Mouse (Mus musculus) spleen, adult 18-20 months (tissue): ENCODE results near the gene Them7.

Source experiments
- DNase-seq, 2 experiments: peaks; one replicate each; pipeline ENCODE4 v3.0.0; 2022; ENCODE audit warnings: mixed read lengths in 2 of 2

The Them7 gene

DNA sequence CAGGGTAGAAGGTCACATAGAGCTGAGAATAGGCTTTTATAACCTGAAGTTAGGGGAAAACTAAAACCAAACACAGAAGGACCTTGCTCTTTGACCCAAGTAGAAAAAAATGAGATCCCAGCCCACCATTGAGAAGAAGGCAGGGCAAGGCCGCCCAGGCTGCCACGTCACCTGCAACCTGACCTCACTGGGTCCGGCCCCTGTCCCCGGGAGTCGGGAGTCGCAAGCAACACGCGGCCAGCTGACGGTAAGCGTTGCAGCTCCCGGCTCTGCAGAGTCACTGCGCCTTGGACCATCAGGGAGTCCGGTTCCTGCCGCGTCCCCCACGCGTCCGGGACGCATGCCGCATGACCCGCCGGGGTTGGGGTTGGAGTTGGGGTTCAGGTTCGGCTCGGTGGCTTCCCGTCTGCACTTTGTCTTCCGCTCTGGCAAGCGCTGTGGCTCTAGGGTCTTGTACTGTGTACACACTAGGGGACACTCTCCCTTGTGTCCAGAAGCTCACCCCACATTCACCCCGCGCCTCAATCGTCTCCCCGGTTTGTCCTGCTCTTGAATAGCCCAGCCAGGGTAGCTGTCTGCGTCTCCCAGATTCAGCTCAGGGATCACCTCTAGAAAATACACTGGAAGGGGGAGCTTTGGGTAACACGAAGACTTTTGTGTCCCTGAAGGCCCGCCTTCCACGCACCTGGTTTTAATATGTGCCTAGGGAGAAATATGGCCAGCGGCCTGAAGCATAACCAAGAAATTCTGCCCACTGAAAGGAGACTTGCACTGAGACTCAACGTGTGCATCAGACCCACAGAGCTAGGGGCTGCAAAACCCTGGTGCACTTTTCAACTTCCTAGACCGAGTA, at the start of gene Them7:
TSS of gene Them7 (plus strand) at position 187 of the 853 bp plus-strand sequence.
- DNase-seq, result peak; percentile 6 to 7

DNA sequence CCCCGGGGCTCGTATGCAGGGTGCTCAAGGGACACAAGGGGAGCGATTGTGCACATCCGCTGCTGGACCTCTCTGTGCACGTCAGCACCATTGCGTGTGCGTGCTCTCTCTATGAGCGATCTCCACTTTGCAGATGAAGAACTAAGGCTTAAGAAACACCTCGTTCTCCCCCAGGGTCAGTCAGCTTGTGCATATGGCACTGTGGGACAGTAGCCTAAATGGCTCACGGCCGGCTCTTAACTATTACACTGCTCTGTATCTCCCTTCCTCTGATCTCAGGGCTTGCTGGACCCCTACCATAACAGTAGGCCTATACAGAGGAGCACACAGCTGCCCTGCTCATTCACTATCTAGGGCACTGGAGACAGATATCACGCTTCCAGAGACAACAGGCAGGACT, 45.2 kb upstream of the Them7 start:
- no peak for DNase-seq

DNA sequence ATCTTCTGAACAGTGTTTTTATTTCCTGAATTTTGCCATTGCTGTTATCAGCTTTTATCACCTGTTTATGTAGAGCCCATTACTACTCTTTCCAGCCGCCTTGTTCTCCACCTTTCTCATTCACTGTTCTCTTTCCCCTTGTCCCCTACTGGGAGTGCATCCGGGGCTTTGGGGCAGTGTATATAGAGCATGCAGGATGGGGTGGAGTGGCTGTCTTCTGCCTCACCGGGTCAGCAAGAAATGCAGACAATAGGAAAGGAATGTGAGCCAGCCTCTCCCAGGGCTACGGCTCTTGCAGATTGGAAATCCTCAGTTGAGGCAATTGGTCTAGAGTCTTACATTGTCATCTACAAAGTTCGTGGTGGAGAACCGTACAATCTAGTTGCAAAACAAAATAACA, 41.6 kb upstream of the Them7 start:
- no peak for DNase-seq

DNA sequence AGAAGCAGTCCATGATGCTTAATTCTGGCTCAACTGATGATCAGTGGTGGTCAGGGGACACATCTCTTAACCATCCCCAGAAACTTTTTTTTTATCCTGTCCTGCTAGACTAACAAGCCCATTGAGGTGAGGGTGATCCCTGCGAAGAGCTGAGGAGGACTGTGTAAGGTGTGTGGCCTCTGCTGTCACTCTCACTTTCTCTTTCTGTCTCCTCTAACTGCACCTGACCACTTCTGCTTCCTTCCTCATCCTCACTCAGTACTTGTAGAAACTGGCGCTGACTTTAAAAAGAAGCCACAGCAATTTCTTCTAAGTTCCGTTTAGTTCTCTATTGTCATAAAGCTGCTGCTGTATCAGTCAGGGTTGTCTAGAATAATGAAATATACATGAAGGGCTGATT, 39.0 kb upstream of the Them7 start:
- no peak for DNase-seq

DNA sequence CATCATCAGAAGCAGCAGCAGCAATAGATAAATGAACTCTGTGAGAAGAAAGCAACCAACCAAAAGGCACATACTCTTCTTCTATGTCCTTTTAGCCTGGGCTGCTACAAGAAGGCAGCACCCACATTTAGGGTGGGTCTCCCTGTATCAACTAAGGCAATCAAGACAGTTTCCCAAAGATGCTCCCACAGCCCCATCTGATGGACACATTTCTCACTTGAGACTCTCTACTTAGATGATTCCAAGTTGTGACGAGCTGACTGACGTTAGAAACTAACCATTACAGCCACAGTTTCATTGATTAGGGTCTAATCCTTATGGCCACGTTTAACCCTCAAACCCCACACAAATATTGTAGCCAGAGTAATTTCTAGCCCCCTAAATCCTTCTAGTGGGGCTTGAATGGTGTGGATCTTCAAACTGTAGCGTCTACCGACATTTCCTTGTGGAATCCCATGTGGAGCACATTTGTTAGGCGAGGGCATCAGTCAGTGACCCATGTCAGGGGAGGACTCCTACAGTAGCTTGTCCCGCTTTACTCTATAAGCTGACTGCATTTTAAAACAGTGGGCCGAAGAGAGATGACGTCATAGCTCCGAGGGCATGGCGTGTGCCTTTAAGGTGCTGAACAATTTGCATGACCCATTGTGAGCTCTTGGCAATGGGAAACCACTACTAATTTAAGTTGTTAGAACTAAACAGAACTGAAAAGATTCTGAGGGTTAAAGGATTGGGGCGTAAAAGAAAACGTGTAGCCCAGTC, 38.2 kb upstream of the Them7 start:
- DNase-seq, result no peak

DNA sequence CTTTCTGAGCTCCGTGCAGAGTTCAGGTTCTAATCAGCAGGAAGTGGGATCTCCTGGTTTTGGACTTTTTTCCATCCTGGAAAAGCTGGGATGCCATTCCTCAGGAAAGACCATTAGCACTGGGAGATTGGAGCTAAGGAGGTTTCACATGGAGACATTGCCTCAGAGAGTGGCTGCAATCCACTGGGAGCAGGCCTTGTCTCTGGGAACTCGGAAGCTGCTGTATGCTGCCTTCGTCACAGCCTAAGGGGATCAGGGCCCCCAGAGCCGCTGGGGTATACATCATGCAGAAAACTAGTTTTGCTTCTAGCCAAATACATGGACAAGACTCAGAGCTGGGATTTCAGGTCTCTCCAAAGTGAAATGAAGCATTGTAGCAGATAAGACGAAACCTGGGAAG, 37.5 kb upstream of the Them7 start:
- no peak for DNase-seq

DNA sequence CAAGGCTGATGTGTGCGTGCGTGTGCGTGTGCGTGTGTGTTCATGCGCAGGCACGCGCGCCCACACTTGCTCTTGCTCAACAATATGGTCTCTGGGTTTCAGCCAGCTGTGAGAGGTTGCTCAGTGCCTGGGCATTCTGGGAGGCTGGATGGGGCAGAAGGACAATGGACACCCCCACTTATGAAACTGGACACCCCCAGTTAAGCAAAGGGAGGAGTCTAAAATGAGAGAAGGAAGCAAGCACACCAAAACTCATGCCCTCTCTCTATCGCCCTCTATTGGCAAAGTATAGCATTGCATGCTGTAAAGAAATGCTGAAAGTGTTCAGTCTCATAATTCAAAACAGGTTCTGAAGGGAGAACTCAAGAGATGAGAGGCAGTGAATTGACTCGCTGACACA, 35.9 kb upstream of the Them7 start:
- DNase-seq, result no peak

DNA sequence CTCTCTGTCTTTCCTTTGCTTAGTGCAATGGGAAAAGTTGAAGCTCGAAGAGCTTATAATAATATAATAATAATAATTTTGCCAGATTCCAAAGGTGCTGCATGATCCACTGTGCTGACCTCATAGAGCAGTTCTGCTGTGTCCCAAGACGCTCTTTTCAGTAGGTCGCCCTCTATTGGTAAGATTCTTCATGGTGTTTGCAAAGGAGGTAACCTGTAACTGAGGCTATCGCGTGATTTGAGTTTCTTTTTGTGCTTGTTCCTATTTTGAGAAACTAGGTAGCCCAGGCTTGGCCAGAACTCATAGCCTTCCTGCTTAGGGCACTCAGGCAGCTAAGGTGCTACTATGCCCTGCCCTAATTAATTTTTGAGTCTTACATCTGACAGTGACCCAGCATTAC, 34.8 kb upstream of the Them7 start:
- DNase-seq, result no peak

DNA sequence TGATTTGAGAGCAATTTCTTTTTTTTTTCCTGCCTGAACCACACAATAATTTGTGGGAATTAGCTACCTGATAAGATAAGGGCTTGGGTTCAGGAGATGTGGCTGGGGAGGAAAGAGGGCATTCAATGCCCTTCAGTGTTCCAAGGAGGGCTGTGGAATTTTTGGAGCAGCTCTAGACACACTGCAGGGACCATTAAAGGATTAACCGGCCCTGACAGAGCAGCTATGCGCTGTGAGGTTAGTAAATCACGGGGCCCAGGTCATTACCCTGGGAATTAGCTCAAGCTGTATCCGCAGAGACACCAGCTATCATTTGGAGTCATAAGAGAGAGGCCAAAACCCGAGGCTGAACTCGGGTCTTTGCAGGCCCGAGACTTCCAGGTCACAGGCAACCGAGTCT, 24.0 kb upstream of the Them7 start:
- no peak for DNase-seq

DNA sequence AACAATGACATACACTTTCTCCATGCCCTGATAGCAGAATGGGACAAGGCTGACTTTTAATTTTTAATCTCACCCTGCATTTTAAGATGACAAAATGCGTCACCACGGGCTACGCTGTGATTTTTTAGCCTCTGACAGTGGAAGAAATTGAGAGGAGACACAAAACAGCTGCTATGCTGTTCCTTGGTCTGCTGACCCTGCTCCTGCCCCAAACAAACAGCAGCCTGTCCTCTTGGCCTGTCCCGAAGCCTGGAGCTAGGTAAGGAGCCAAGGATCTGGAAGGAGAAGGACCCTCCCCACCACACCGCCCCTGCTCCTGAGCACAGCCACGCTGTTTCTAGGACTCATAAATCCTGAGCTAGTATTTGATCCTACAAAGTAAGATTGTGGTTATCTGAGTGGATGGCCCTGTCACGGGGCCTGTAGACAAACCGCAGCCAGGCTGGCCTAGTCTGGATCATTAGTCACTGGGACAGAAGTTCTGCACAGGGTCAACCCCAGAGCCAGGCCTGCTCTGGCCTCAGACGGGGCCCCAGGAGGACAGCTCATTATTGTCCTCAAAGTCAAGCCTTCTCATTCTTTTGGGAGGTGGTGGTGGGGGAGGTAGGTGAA, 17.5 kb upstream of the Them7 start:
- DNase-seq, result no peak

DNA sequence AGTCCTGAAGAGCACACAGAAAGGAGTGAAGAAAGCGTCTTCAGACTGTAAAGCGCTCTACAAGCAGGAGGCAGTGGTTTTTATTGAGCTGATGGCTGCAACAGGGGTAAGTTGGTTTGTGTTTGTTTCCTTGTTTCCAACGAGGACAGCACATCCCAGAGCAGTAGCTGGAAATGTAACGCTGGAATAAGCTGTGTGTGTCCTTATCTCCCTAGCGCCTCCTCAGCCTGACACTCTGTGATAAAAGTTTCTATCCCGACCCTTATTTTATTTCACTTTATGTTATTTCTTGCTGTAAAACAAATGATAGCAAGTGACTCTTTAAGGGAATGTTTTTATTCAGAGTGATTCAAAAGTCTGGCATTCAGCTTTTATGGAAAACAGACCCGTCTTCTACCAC, 11.3 kb upstream of the Them7 start:
- no peak for DNase-seq

DNA sequence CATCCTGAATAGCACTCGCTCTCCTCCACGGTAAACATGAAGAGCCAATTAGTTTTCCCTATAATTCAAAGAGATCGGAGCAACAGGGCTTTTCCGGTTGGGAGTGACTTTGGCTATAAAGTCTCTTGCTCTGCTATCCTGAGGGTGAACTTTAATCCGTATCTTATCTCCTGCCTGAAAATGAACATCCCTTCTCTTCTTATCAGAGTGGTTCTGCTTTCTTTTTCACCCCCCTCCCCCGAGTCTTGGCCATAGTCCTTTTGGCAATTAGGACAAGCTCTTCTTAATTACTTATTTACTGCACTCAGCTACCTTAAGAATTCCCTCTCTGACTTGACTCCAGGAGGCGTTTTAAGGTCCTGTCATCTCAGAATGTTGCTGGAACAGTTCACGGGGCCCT, 8.2 kb upstream of the Them7 start:
- no peak for DNase-seq

DNA sequence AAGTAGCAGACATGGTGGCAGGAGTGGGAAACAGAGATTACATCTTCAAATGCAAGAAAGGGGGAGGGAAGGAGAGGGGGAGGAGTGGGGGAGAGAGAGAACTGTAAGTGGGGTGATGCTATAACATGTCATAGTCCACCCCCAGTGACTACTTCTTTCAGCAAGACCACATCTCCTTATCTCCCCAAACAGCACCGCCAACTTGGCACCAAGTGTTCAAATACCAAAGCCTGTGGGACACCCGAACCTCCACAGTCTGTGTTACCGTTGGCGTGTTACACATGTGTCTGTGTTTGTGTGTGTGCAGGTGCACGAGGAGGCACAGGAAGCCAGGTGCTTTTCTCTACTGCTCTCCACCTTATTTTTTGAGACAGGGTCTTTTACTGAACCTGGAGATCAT, 4.9 kb upstream of the Them7 start:
- DNase-seq, result no peak

DNA sequence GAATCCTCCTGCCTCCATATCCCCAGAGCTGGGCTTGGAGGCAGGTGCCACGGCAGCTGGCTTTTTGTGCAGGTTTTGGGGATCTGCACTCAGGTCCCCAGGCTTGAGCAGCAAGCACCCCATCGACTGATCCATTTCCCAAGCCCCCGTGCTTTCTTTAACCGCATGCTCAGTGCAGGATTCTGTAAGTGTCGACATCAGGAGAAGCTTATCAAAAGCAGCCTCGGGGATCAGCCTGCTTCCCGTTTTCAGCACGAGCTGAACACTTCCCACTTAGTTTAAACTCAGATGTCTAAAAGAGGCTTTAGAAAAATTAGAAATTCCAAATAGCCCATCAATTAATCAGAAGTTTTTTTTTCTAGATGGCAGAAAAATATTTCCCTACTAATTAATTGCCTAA, 4.5 kb upstream of the Them7 start:
- DNase-seq, result no peak

DNA sequence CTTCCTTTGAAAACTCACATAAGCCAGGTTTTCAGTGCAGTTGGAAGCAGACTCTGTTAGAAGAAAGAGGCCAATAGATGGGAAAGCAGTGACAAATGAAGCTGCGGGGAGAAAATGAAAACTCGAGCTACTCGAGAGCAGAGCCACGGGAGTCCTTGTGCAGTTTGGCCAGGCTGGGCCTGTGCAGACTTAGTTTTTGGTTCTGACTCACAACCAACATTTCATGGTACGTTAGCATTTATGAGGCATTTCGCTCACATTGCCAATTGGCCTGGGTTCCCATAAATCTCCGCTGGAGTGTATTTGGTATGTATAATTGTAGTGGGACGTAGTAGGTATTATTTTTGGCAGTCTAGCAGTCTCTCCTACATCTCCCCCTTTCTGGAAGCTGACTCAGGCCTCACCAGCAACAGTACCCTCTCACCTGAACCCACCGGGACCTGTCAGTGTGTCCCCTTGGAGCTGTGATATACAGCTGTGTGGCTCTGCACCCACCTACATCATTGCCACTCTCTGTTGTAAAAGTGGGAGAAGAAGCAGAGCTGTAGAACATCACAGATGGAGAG, 3.3 kb upstream of the Them7 start:
- no peak for DNase-seq

DNA sequence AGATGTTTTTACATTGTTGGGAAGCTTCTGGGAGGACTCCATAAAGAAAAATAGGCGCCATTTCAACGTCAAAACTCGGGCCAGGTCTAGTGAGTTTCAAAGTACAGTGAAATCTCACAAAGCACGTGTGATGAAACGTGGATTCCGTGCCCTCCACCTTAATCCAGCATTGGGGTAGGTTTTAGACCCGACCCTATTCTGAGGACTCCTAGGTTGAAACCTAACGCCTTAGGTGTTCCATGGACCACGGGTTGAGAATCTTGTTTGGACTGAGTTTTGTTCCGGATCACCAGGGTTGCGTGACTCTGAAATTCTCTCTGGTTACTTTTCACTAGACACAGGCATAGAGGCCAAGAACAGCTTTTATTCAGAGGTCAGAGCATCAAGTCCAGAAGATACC, 514 bp upstream of the Them7 start:
- no peak for DNase-seq

DNA sequence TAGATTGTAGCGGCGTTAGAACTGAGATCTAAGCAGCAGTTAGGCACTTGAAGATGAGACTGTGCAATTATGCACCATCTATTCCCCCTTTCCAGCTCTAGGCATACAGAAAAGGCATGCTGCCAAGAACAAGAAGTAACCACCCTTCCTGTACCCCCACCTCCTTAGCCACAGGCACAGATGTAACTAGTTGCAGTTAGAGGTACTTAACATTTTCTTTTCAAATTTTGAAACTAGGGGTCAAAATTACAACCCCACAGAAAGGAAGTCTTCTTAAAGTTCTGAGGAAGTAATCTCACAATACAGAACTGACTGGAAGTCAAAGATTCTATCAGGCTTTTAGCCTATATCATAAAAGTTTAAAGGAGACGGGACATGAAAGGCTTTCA, 861 bp downstream of the Them7 start:
- no peak for DNase-seq

DNA sequence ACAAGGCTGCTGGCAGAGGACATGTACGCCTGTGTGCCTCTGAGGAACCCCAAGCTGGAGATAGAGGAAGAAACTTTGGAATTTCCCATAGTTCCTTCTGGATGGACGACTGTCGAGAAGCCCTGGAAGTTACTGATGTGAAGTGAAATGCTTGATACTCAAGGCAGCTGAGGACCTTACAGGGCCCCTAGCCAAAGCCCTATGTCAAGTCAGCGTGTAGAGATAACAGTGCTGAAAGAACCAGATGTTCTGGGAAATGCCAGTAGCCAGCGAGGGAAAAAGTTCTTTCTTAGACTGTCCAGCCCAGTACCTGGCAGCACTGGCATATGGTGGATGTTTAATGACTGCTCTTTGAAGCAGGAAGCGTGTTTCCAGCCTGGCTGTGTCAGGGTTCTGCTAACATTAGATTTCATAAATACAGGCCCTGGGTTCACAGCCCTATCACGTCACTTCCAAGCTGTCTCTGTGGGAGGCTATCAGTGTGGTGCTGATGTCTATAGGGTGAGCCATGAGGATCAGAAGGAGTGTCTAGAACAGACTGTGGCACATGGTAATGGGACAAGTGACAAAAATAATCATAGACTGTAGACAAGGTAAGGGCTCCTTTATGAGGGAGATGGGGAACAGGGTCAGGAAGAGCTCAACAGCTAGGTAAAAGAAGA, 2.3 kb downstream of the Them7 start:
- DNase-seq, result no peak

DNA sequence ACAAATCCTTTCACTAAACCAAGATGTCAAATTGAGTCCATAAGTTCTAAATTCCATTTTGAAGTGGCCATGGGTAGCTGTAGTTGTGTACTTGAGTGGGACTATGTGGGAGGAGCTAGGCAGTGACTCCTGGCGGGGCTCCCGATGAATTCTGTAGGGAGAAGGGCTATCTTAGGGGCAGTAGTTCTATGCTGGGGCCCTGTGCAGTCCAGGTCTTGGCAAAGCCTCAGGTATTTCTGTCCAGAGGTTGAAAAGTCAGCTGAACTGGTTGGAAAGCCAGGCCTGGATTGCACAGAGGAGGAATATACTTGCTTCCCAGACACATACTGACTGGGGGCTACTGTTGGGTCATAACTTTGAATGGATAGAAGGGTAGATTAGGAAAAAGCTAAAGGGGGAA, 4.3 kb downstream of the Them7 start:
- DNase-seq, result no peak

DNA sequence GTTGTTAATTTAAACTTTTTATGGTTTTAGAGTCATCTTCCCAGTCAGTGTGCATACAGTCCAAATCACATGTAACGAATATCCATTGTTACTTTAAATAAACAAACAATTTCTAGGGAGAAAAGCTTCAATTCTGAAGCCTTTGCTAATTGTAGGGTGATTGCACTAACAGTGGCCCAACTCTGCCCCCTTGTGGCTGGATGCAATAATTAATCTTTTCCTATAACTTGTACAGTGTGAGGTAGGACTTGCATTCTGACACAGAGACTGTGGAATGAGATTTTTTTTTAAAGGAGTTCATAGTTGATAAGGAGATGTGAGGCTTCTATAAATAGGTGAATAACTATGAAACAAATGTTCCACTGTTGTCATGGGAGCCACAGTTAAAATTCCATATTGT, 6.2 kb downstream of the Them7 start:
- DNase-seq, result peak in 1 of 2 experiments; percentile 55

DNA sequence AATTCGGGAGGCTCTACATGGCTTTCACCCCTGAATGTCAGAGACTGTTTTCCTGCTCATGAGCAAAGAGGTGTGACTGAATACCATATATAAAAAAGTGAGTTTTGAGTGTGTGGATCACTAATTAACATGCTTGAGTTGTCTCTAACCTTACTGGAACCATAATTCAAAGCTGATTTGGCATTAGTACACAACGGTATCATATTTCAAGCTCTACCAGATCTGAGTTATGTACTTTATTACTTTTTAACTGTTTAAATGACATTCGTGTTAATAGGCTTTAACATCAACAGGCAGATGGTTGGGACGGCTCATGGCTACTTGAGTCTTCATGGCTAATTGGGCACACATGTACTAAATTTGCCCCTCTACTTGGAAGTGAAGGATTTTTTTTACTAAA, 8.3 kb downstream of the Them7 start:
- no peak for DNase-seq

DNA sequence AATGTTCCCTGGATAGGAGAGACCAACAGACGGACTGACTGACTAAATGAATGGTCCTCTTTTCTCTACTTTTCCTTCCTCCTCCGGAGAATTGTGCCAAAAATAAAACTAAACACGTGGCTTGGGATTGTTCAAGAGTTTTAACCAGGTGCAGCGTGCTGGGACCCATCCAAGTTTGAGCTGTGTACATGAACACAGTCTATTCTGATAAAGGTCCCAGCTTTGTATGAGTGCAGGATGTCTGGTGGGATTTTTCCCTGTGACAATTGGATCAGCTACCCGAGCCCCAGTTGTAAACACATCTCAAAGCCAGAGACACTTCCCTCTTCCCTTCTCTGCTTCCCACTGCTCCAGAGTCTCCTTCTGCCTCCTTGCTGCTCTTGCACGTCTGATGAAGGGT, 10.2 kb downstream of the Them7 start:
- no peak for DNase-seq
